9 mouse cellular contexts compared by ENCODE assay signal in the genomic region with DNA sequence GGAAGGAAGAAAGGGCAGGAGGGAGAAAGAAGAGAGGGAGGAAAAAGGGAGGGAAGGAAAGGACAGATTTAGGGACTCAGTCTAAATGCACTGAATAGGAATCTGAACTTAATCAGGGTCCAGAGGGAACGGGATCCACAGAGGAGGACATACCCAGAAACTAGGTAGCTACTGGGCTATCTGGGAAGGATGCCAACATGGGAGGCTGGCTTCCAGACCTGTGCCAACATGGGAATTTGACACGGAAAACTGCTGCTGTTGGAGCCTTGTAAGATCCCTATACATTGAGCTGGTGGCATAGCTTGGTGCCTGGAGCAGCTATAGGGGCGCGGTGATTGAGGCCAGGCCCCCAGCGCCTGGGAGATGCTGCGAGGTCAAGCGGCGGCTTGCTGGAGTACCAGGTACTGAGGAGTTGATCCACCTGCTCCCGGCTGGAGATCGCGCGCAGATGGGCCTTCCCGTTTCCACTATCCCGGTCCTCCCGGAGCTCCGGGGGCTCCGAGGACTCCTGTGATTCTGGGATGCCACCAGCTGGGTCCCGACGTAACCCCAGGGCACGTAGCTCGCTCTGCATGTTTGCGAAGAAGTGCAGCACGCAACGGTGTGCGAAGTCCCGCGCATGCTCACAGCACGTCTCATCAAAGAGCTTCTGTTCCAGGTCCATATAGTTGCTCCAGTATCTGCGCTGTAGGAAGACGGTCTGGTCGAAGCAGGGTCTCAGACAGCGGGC. TPM values are rescaled to one million over a fixed set of nuclear protein-coding genes. Genes with fewer than 3 reads are reported as not detected.
DNase-seq lines count a peak whose midpoint lies in the region; ATAC-seq lines count a peak whose summit lies in the region.
"Had no signal": no experiment of that assay in that cellular context is flagged by ENCODE, and none has a peak within 500 bp of the region (broad histone marks: within the 10 kb centered on the region; RNA-seq: fewer than 3 reads in every experiment).

No protein-coding gene starts in this region.

- WGBS in intestine, embryonic 15.5 days: 21% methylated on average over 32 of the region's 32 CpGs
- WGBS in neural tube, embryonic 15.5 days: 26% methylated on average over 32 of the region's 32 CpGs

- no peak for DNase-seq in cerebellum, postnatal 4 days (ENCODE audit: low spot score in 2 of 2)
- no peak for DNase-seq in ovary, postnatal 36 days (ENCODE audit: low spot score)
- DNase-seq in spleen, postnatal 36 days (ENCODE audit: low spot score in 2 of 2): no peak

- peaks cover 71% of the 10 kb centered on the region for H3K27me3 ChIP-seq in megakaryocyte, embryonic 14.5 days (replicated peaks)
- H3K27me3 ChIP-seq in intestine, embryonic 15.5 days (replicated peaks): peaks cover 9% of the 10 kb centered on the region; the same call in 1 of the 2 replicates
- H3K27me3 ChIP-seq in neural tube, embryonic 15.5 days (replicated peaks): no peaks in the 10 kb centered on the region

- H3K4me1 ChIP-seq in megakaryocyte, embryonic 14.5 days: peaks cover 8% of the 10 kb centered on the region; the same call in 1 of the 2 replicates
- H3K4me1 ChIP-seq in intestine, embryonic 15.5 days (replicated peaks): no peaks in the 10 kb centered on the region
- peaks cover 8% of the 10 kb centered on the region; the same call in 1 of the 2 replicates for H3K4me1 ChIP-seq in neural tube, embryonic 15.5 days

- peak overlapping the region; percentile 62 for H3K4me3 ChIP-seq in megakaryocyte, embryonic 14.5 days (replicated peaks)
- H3K4me3 ChIP-seq in intestine, embryonic 15.5 days (replicated peaks): peak overlapping the region; percentile 28
- peak overlapping the region; percentile 39 for H3K4me3 ChIP-seq in neural tube, embryonic 15.5 days (replicated peaks)

- peak; percentile 40; the same call in 1 of the 2 replicates for ATAC-seq in cerebellum, adult (ENCODE audit: insufficient number of reproducible peaks, low FRiP score, low TSS enrichment)
- ATAC-seq in megakaryocyte, adult 5-6 weeks (ENCODE audit: poor library complexity, severe bottlenecking): no peak
- ATAC-seq in intestine, embryonic 15.5 days: no peak
- ATAC-seq in neural tube, embryonic 15.5 days (ENCODE audit: low FRiP score): peak; percentile 75; the same call in 1 of the 2 replicates

- no peak overlapping the region for H3K9ac ChIP-seq in intestine, embryonic 15.5 days
- H3K9ac ChIP-seq in neural tube, embryonic 15.5 days (replicated peaks): peak overlapping the region; percentile 46

- H3K27ac ChIP-seq in intestine, embryonic 15.5 days: no peak overlapping the region
- no peak overlapping the region; the same call in 1 of the 2 replicates for H3K27ac ChIP-seq in neural tube, embryonic 15.5 days (replicated peaks)

- peak overlapping the region; percentile 65 for H3K4me2 ChIP-seq in intestine, embryonic 15.5 days (replicated peaks)
- peak overlapping the region; percentile 65 for H3K4me2 ChIP-seq in neural tube, embryonic 15.5 days

- H3K9me3 ChIP-seq in megakaryocyte, embryonic 14.5 days: no peaks in the 10 kb centered on the region
- no peaks in the 10 kb centered on the region for H3K9me3 ChIP-seq in intestine, embryonic 15.5 days
- no peaks in the 10 kb centered on the region for H3K9me3 ChIP-seq in neural tube, embryonic 15.5 days (replicated peaks)

- H3K36me3 ChIP-seq in megakaryocyte, embryonic 14.5 days (replicated peaks; ENCODE audit: low read length): no peaks in the 10 kb centered on the region
- H3K36me3 ChIP-seq in intestine, embryonic 15.5 days: no peaks in the 10 kb centered on the region
- H3K36me3 ChIP-seq in neural tube, embryonic 15.5 days: no peaks in the 10 kb centered on the region

RNA-seq across cellular contexts. Expression of gene Calhm3, which starts 6.1 kb away (rescaled TPM):
- polyA plus RNA-seq in megakaryocyte, embryonic 14.5 days (2012; ENCODE audit: insufficient read depth, low replicate concordance): not detected in 2 replicates
- total RNA-seq in megakaryocyte, adult 5-6 weeks (2015): not detected in 2 replicates
- not detected in 2 replicates for total RNA-seq in megakaryocyte, adult 5-6 weeks (2017)
- 0.21 and 0.23 TPM in 2 replicates for polyA plus RNA-seq in intestine, embryonic 15.5 days (2015; fragmentation: Nextera tagmentation; extraction: Ambion mirVana)
- 0.18 TPM in 1 of 2 replicates, not detected in the other for polyA plus RNA-seq in neural tube, embryonic 15.5 days (2015; fragmentation: Nextera tagmentation; extraction: Ambion mirVana)
- total RNA-seq: common myeloid progenitor, adult 5-6 weeks had no signal

RNA-seq across cellular contexts. Expression of gene Calhm1, which starts 7.4 kb away (rescaled TPM):
- polyA plus RNA-seq in megakaryocyte, embryonic 14.5 days (2012; ENCODE audit: insufficient read depth, low replicate concordance): not detected in 2 replicates
- total RNA-seq in megakaryocyte, adult 5-6 weeks (2015): not detected in 2 replicates
- not detected in 2 replicates for total RNA-seq in megakaryocyte, adult 5-6 weeks (2017)
- not detected in 2 replicates for polyA plus RNA-seq in intestine, embryonic 15.5 days (2015; fragmentation: Nextera tagmentation; extraction: Ambion mirVana)
- polyA plus RNA-seq in neural tube, embryonic 15.5 days (2015; fragmentation: Nextera tagmentation; extraction: Ambion mirVana): not detected in 2 replicates
- total RNA-seq: common myeloid progenitor, adult 5-6 weeks had no signal

RNA-seq across cellular contexts. Expression of gene Calhm2, which starts 13.4 kb away (rescaled TPM):
- polyA plus RNA-seq in megakaryocyte, embryonic 14.5 days (2012; ENCODE audit: insufficient read depth, low replicate concordance): 3.1 and 3.2 TPM in 2 replicates
- total RNA-seq in megakaryocyte, adult 5-6 weeks (2015): 22.8 and 24.6 TPM in 2 replicates
- total RNA-seq in megakaryocyte, adult 5-6 weeks (2017): 42.8 and 45.7 TPM in 2 replicates
- 5.8 and 6.1 TPM in 2 replicates for polyA plus RNA-seq in intestine, embryonic 15.5 days (2015; fragmentation: Nextera tagmentation; extraction: Ambion mirVana)
- 1.3 and 3.0 TPM in 2 replicates for polyA plus RNA-seq in neural tube, embryonic 15.5 days (2015; fragmentation: Nextera tagmentation; extraction: Ambion mirVana)

RNA-seq across cellular contexts. Expression of gene Neurl1a, which starts 27.1 kb away (rescaled TPM):
- 0.98 TPM in 1 of 2 replicates, not detected in the other for polyA plus RNA-seq in megakaryocyte, embryonic 14.5 days (2012; ENCODE audit: insufficient read depth, low replicate concordance)
- total RNA-seq in megakaryocyte, adult 5-6 weeks (2015): not detected in 2 replicates
- not detected in 2 replicates for total RNA-seq in megakaryocyte, adult 5-6 weeks (2017)
- 5.4 and 6.3 TPM in 2 replicates for polyA plus RNA-seq in intestine, embryonic 15.5 days (2015; fragmentation: Nextera tagmentation; extraction: Ambion mirVana)
- polyA plus RNA-seq in neural tube, embryonic 15.5 days (2015; fragmentation: Nextera tagmentation; extraction: Ambion mirVana): 13.7 and 15.4 TPM in 2 replicates

Comparison
In these comparisons a context has a peak if more than half of its experiments do, and no peak if none do; other contexts are left out.
1. ATAC-seq: peak in cerebellum, adult (single experiment) and neural tube, embryonic 15.5 days (single experiment); none in megakaryocyte, adult 5-6 weeks (single experiment) and intestine, embryonic 15.5 days (single experiment).
2. Peak in every context shown above with its lines, with median percentiles within 50 percentile points of each other: H3K4me3 ChIP-seq.